Mouse (Mus musculus): ENCODE results near the gene Exph5. TPM values are rescaled to one million over a fixed set of nuclear protein-coding genes. Genes with fewer than 3 reads are reported as not detected.

The Exph5 gene
- polyA plus RNA-seq, 1 experiment from 2014 or later: 0.50 TPM

- WGBS: 89% methylated on average over 4 of the region's 4 CpGs
- no peaks in the 10 kb centered on the region for H3K27me3 ChIP-seq
- no peak overlapping the region for H3K4me3 ChIP-seq
- H3K4me1 ChIP-seq: no peaks in the 10 kb centered on the region
- H3K4me2 ChIP-seq (replicated peaks): no peak overlapping the region
- H3K36me3 ChIP-seq: no peaks in the 10 kb centered on the region
- no peaks in the 10 kb centered on the region for H3K9me3 ChIP-seq
- no peak overlapping the region for H3K27ac ChIP-seq (replicated peaks)
- ATAC-seq (ENCODE audit: low FRiP score, low read depth): no peak
- H3K9ac ChIP-seq (replicated peaks): no peak overlapping the region
Observed at GRCm38 (mm10) chr9:53272714-53273113, 28.8 kb upstream of the Exph5 start.

GRCm38 (mm10) chr9:53276381-53276780 lies 25.1 kb upstream of the Exph5 start:
- WGBS: 88% methylated on average over 1 of the region's 1 CpGs
- no peaks in the 10 kb centered on the region for H3K4me1 ChIP-seq
- no peaks in the 10 kb centered on the region for H3K9me3 ChIP-seq
- no peak overlapping the region for H3K27ac ChIP-seq (replicated peaks)
- H3K36me3 ChIP-seq: no peaks in the 10 kb centered on the region
- no peak for ATAC-seq (ENCODE audit: low FRiP score, low read depth)
- H3K4me3 ChIP-seq: no peak overlapping the region
- H3K27me3 ChIP-seq: no peaks in the 10 kb centered on the region
- no peak overlapping the region for H3K4me2 ChIP-seq (replicated peaks)
- H3K9ac ChIP-seq (replicated peaks): no peak overlapping the region

- 96% methylated on average over 2 of the region's 2 CpGs for WGBS
- H3K4me2 ChIP-seq (replicated peaks): no peak overlapping the region
- no peak overlapping the region for H3K9ac ChIP-seq (replicated peaks)
- H3K9me3 ChIP-seq: no peaks in the 10 kb centered on the region
- H3K36me3 ChIP-seq: no peaks in the 10 kb centered on the region
- no peaks in the 10 kb centered on the region for H3K27me3 ChIP-seq
- no peak overlapping the region for H3K4me3 ChIP-seq
- no peaks in the 10 kb centered on the region for H3K4me1 ChIP-seq
- H3K27ac ChIP-seq (replicated peaks): no peak overlapping the region
- no peak for ATAC-seq (ENCODE audit: low FRiP score, low read depth)
Observed at GRCm38 (mm10) chr9:53278997-53279396, 22.5 kb upstream of the Exph5 start.

GRCm38 (mm10) chr9:53286793-53287192 lies 14.7 kb upstream of the Exph5 start:
- H3K27ac ChIP-seq (replicated peaks): no peak overlapping the region
- 85% methylated on average over 6 of the region's 6 CpGs for WGBS

GRCm38 (mm10) chr9:53290006-53290405 lies 11.5 kb upstream of the Exph5 start:
- Histone ChIP-seq H3K4me3 (no peak overlapping the region), H3K36me3 (no peaks in the 10 kb centered on the region), H3K9me3 (no peaks in the 10 kb centered on the region), H3K4me2 (replicated peaks) (no peak overlapping the region), H3K9ac (replicated peaks) (no peak overlapping the region), H3K27ac (replicated peaks) (no peak overlapping the region), H3K4me1 (no peaks in the 10 kb centered on the region), H3K27me3 (no peaks in the 10 kb centered on the region)
- WGBS: 85% methylated on average over 3 of the region's 3 CpGs
- no peak for ATAC-seq (ENCODE audit: low FRiP score, low read depth)

More at GRCm38 (mm10) chr9:53286793-53287192, 14.7 kb upstream of the Exph5 start:
- Histone ChIP-seq H3K4me3 (no peak overlapping the region), H3K9ac (replicated peaks) (no peak overlapping the region), H3K36me3 (no peaks in the 10 kb centered on the region), H3K27me3 (no peaks in the 10 kb centered on the region), H3K4me2 (replicated peaks) (no peak overlapping the region), H3K4me1 (no peaks in the 10 kb centered on the region), H3K9me3 (no peaks in the 10 kb centered on the region)
- ATAC-seq (ENCODE audit: low FRiP score, low read depth): no peak

- no peaks in the 10 kb centered on the region for H3K9me3 ChIP-seq
- no peak overlapping the region for H3K27ac ChIP-seq (replicated peaks)
- no peak overlapping the region for H3K4me3 ChIP-seq
- H3K4me1 ChIP-seq: no peaks in the 10 kb centered on the region
- no peaks in the 10 kb centered on the region for H3K27me3 ChIP-seq
- H3K9ac ChIP-seq (replicated peaks): no peak overlapping the region
- H3K4me2 ChIP-seq (replicated peaks): no peak overlapping the region
- no peaks in the 10 kb centered on the region for H3K36me3 ChIP-seq
- no peak for ATAC-seq (ENCODE audit: low FRiP score, low read depth)
Observed at GRCm38 (mm10) chr9:53292833-53293232, 8.6 kb upstream of the Exph5 start.

- Histone ChIP-seq H3K4me3 (peak overlapping the region; percentile 39), H3K36me3 (no peaks in the 10 kb centered on the region), H3K9ac (replicated peaks) (peak overlapping the region; percentile 20; the same call in 1 of the 2 replicates), H3K27ac (replicated peaks) (no peak overlapping the region), H3K9me3 (no peaks in the 10 kb centered on the region), H3K4me2 (replicated peaks) (peak overlapping the region; percentile 79), H3K4me1 (peaks cover 11% of the 10 kb centered on the region), H3K27me3 (peaks cover 18% of the 10 kb centered on the region)
- 7% methylated on average over 19 of the region's 19 CpGs for WGBS
- 0 out of 2 replicates have a peak, but pooled peaks have one; percentile 27 for ATAC-seq (ENCODE audit: low FRiP score, low read depth)
Observed at GRCm38 (mm10) chr9:53301801-53302311, 386 bp downstream of the Exph5 start.

GRCm38 (mm10) chr9:53302415-53302814 lies 945 bp downstream of the Exph5 start:
- Histone ChIP-seq H3K36me3 (no peaks in the 10 kb centered on the region), H3K4me2 (replicated peaks) (no peak overlapping the region; the same call in 1 of the 2 replicates), H3K27me3 (peaks cover 18% of the 10 kb centered on the region), H3K27ac (replicated peaks) (no peak overlapping the region), H3K4me3 (no peak overlapping the region), H3K4me1 (peaks cover 11% of the 10 kb centered on the region), H3K9ac (replicated peaks) (no peak overlapping the region), H3K9me3 (no peaks in the 10 kb centered on the region)
- no peak for ATAC-seq (ENCODE audit: low FRiP score, low read depth)
- WGBS: 58% methylated on average over 5 of the region's 5 CpGs

- H3K4me2 ChIP-seq (replicated peaks): no peak overlapping the region
- H3K4me3 ChIP-seq: no peak overlapping the region
Observed at GRCm38 (mm10) chr9:53307904-53308303, 6.4 kb downstream of the Exph5 start.

GRCm38 (mm10) chr9:53312981-53313380 lies 11.5 kb downstream of the Exph5 start:
- no peak overlapping the region for H3K9ac ChIP-seq (replicated peaks)
- no peak overlapping the region for H3K4me2 ChIP-seq (replicated peaks)
- 75% methylated on average over 1 of the region's 1 CpGs for WGBS
- no peak overlapping the region for H3K4me3 ChIP-seq
- no peak overlapping the region for H3K27ac ChIP-seq (replicated peaks)
- H3K9me3 ChIP-seq: no peaks in the 10 kb centered on the region
- peaks cover 7% of the 10 kb centered on the region; the same call in 1 of the 2 replicates for H3K4me1 ChIP-seq
- H3K36me3 ChIP-seq: no peaks in the 10 kb centered on the region
- no peak for ATAC-seq (ENCODE audit: low FRiP score, low read depth)
- H3K27me3 ChIP-seq: no peaks in the 10 kb centered on the region

More at GRCm38 (mm10) chr9:53307904-53308303, 6.4 kb downstream of the Exph5 start:
- Histone ChIP-seq H3K9me3 (no peaks in the 10 kb centered on the region), H3K36me3 (no peaks in the 10 kb centered on the region), H3K9ac (replicated peaks) (no peak overlapping the region), H3K4me1 (no peaks in the 10 kb centered on the region), H3K27ac (replicated peaks) (no peak overlapping the region), H3K27me3 (peaks cover 1% of the 10 kb centered on the region)
- no peak for ATAC-seq (ENCODE audit: low FRiP score, low read depth)
- WGBS: 87% methylated on average over 7 of the region's 7 CpGs

GRCm38 (mm10) chr9:53320894-53321650 lies 19.6 kb downstream of the Exph5 start:
- WGBS: 64% methylated on average over 10 of the region's 10 CpGs
- Histone ChIP-seq H3K9me3 (no peaks in the 10 kb centered on the region), H3K9ac (replicated peaks) (no peak overlapping the region), H3K4me3 (no peak overlapping the region), H3K27ac (replicated peaks) (no peak overlapping the region), H3K4me2 (replicated peaks) (no peak overlapping the region), H3K36me3 (no peaks in the 10 kb centered on the region), H3K4me1 (no peaks in the 10 kb centered on the region), H3K27me3 (no peaks in the 10 kb centered on the region)
- ATAC-seq (ENCODE audit: low FRiP score, low read depth): no peak

- Histone ChIP-seq H3K9ac (replicated peaks) (no peak overlapping the region), H3K27me3 (no peaks in the 10 kb centered on the region), H3K4me3 (no peak overlapping the region), H3K36me3 (no peaks in the 10 kb centered on the region), H3K9me3 (no peaks in the 10 kb centered on the region), H3K27ac (replicated peaks) (no peak overlapping the region), H3K4me1 (no peaks in the 10 kb centered on the region), H3K4me2 (replicated peaks) (no peak overlapping the region)
- ATAC-seq (ENCODE audit: low FRiP score, low read depth): no peak
- 82% methylated on average over 8 of the region's 8 CpGs for WGBS
Observed at GRCm38 (mm10) chr9:53321683-53322082, 20.2 kb downstream of the Exph5 start.

All from midbrain, embryonic 12.5 days (tissue).